ENCODE assay signal across 10 mouse cellular contexts in the genomic region with DNA sequence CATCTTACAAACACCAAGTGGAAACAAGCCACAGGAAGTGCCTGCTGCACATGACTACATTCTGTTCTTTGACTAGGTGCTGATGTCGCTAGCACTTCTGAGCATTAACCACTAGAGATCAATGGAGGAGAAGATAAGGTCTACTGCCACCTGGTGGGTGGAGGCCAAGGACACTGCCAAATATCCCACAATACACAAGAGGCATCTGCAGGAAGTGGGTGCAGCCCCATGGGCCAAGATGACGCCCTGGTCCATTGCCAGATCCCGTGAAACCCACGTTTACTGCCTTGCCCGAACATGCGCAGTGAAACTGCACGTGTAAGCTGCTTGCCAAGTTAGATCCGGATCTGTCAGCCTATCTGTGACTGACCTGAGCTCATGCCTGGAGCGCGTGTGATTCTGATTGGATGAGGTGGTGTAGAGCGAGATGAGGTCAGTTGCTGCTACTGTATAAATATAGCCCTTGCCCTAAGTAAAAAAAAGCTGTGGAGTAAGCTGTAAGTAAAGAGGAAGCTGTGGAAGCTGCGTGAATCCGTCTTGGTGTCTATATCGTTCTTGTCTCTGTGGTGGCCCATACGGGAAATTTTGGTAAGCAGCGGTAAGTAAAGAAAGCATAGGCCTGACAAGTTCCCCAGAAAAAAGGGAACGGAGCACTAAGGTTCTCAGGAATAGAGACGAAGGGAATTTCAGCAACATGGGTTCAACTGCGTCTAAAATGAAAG.
DNase-seq lines count a peak whose midpoint lies in the region; ATAC-seq and TF ChIP-seq lines count a peak whose summit lies in the region.
"Had no signal": no experiment of that assay in that cellular context is flagged by ENCODE, and none has a peak within 500 bp of the region (broad histone marks: within the 10 kb centered on the region; RNA-seq: fewer than 3 reads in every experiment).

No protein-coding gene starts in this region.

- peak; percentile 61 for TF ChIP-seq CTCF in layer of hippocampus, adult 2 months (conservative IDR thresholded peaks at IDR 0.05)

- H3K36me3 ChIP-seq in forebrain, embryonic 16.5 days (ENCODE audit: control insufficient read depth, insufficient read depth), result peaks cover 32% of the 10 kb centered on the region

- no peaks in the 10 kb centered on the region for H3K9me3 ChIP-seq in forebrain, embryonic 16.5 days (ENCODE audit: control insufficient read depth, low read length)

- H3K4me3 ChIP-seq in layer of hippocampus, adult 2 months, result no peak overlapping the region
- H3K4me3 ChIP-seq in forebrain, embryonic 16.5 days (replicated peaks; ENCODE audit: low read length), result no peak overlapping the region
- H3K4me3 ChIP-seq: embryonic facial prominence, embryonic 13.5 days had no signal

- no peak overlapping the region for H3K27ac ChIP-seq in layer of hippocampus, adult 2 months
- H3K27ac ChIP-seq in forebrain, embryonic 16.5 days (ENCODE audit: low read length), result no peak overlapping the region
- H3K27ac ChIP-seq: embryonic facial prominence, embryonic 13.5 days had no signal

- no peak for ATAC-seq in forebrain, embryonic 16.5 days

- peak; percentile 15 to 30 for DNase-seq in layer of hippocampus, adult 2 months (ENCODE audit: low spot score in 2 of 2)
- no peak for DNase-seq in layer of hippocampus, adult 18-20 months (ENCODE audit: low spot score in 2 of 2)
- peak; percentile 40 for DNase-seq in A20 (ENCODE audit: low read depth, low spot score)
- DNase-seq in ES-CJ7 (ENCODE audit: low read depth, low spot score), result peak; percentile 36
- DNase-seq in heart, postnatal 4 days, result peak; percentile 19
- no peak for DNase-seq in ovary, adult 18-20 months (ENCODE audit: low spot score)
- DNase-seq in adrenal gland, postnatal 10 days, result no peak
- DNase-seq: adrenal gland, adult 8-10 months had no signal

- 97% methylated on average over 19 of the region's 19 CpGs for WGBS in forebrain, embryonic 16.5 days

- H3K4me2 ChIP-seq in forebrain, embryonic 16.5 days (ENCODE audit: low read length), result no peak overlapping the region
- H3K4me2 ChIP-seq: embryonic facial prominence, embryonic 13.5 days had no signal

- H3K9ac ChIP-seq in forebrain, embryonic 16.5 days (replicated peaks; ENCODE audit: low read depth, low read length), result no peak overlapping the region
- H3K9ac ChIP-seq: embryonic facial prominence, embryonic 13.5 days had no signal

- no peaks in the 10 kb centered on the region for H3K4me1 ChIP-seq in forebrain, embryonic 16.5 days (replicated peaks; ENCODE audit: control insufficient read depth, insufficient read depth, low read length)
- H3K4me1 ChIP-seq: embryonic facial prominence, embryonic 13.5 days had no signal

- no peaks in the 10 kb centered on the region for H3K27me3 ChIP-seq in forebrain, embryonic 16.5 days (replicated peaks; ENCODE audit: control insufficient read depth, insufficient read depth, low read length)
- H3K27me3 ChIP-seq: embryonic facial prominence, embryonic 13.5 days had no signal

Comparison
In these comparisons a context has a peak if more than half of its experiments do, and no peak if none do; other contexts are left out.
1. DNase-seq: peak in layer of hippocampus, adult 2 months (2 of 2), A20 (single experiment), ES-CJ7 (single experiment) and heart, postnatal 4 days (single experiment); none in layer of hippocampus, adult 18-20 months (0 of 2), ovary, adult 18-20 months (single experiment) and adrenal gland, postnatal 10 days (single experiment).